Mouse (Mus musculus) liver, adult 2 months (tissue): ENCODE measurements around the gene Gtf2h3.

Experiments used
- CTCF ChIP-seq: fragments of 200-500 bp; IDR thresholded peaks from 2 replicates; pipeline ENCODE4 v1.5.1; 2011; ENCODE audit warnings: low read depth, low read length, control low read depth
- POLR2A ChIP-seq: fragments of 200-500 bp; IDR thresholded peaks from 2 replicates; pipeline ENCODE4 v1.6.1; 2011; ENCODE audit warnings: low read length, control low read depth; ENCODE audit not compliant: insufficient read depth; ENCODE audit errors: extremely low read depth

DNA sequence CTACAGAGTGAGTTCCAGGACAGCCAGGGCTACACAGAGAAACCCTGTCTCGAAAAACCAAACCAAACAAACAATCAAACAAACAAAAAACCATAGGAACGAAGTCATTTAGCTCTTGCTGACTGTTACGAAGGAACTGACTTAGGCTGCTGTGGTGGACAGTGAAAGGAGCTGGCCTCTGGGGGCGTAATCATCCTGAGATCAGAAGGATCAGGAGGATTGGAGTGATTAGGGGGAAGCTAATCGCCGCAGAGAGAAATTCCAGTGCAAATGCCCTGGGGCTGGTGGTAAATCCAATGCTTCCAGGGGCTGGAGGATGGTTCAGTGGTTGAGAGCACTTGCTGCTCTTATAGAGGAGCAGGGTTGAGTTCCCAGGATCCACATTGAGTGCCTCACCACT, 25.3 kb upstream of the Gtf2h3 start:
- no peak for TF ChIP-seq CTCF
- TF ChIP-seq POLR2A, result no peak
